Mouse (Mus musculus) kidney, postnatal 0 days (tissue): ENCODE measurements at regions not wholly inside any gene's neighbourhood (a gene's known extent, or its start where the extent isn't known, plus 50 kb on each side); places are given as distances from the start of the nearest gene placed in this dataset.
"Not testable (repeated sequence)": the region's sequence is repeated elsewhere in the genome, so short reads cannot be mapped to it uniquely, and the experiment has no call there.

ENCODE experiments used
- ATAC-seq: fragments of 200-750 bp; cut with Nextera tagmentation; replicated peaks from 2 replicates; pipeline ENCODE4 v1.8.0; 2017; ENCODE audit warnings: low read depth, moderate number of reproducible peaks, moderate TSS enrichment, moderate library complexity; ENCODE audit not compliant: low FRiP score
- DNase-seq: peaks from one replicate; pipeline ENCODE4 v3.0.0-alpha.2; 2016; ENCODE audit warnings: low spot score
- H3K27ac ChIP-seq: fragments of 300-500 bp; sonication (generic); 2 replicates; pipeline ENCODE4 v1.5.1; 2014; ENCODE audit warnings: mild to moderate bottlenecking
- H3K27me3 ChIP-seq: fragments of 300-500 bp; sonication (generic); 2 replicates; pipeline ENCODE4 v1.6.1; 2014; ENCODE audit warnings: low read length, mixed read lengths; ENCODE audit not compliant: insufficient read depth
- H3K36me3 ChIP-seq: fragments of 300-500 bp; sonication (generic); 2 replicates; pipeline ENCODE4 v1.6.1; 2014; ENCODE audit warnings: low read length, mixed read lengths; ENCODE audit not compliant: insufficient read depth
- H3K4me1 ChIP-seq: fragments of 300-500 bp; sonication (generic); replicated peaks from 2 replicates; pipeline ENCODE4 v1.6.1; 2014; ENCODE audit warnings: antibody characterized with exemption, low read length, mixed read lengths; ENCODE audit not compliant: insufficient read depth
- H3K4me2 ChIP-seq: fragments of 300-500 bp; sonication (generic); 2 replicates; pipeline ENCODE4 v1.6.1; 2014; ENCODE audit warnings: mild to moderate bottlenecking, low read length, moderate library complexity, mixed read lengths
- H3K4me3 ChIP-seq: fragments of 300-500 bp; sonication (generic); replicated peaks from 2 replicates; pipeline ENCODE4 v1.5.1; 2014; ENCODE audit warnings: low read depth, low read length
- H3K9ac ChIP-seq: fragments of 300-500 bp; sonication (generic); 2 replicates; pipeline ENCODE4 v1.6.1; 2014; ENCODE audit warnings: low read depth, low read length
- H3K9me3 ChIP-seq: fragments of 300-500 bp; sonication (generic); replicated peaks from 2 replicates; pipeline ENCODE4 v1.6.1; 2016; ENCODE audit warnings: low read length, inconsistent platforms, mixed read lengths
- CTCF ChIP-seq: IDR thresholded peaks from 2 replicates; pipeline ENCODE4 v1.5.1; 2016; ENCODE audit warnings: antibody characterized with exemption, low read depth, mild to moderate bottlenecking, moderate library complexity
- WGBS: fragments of 180-500 bp; shearing (Covaris S2); extraction: QIAGEN DNeasy Blood & Tissue Kit; methylation state at CpG from one replicate; pipeline ENCODE4 v1.1.7; 2014; 5-methylcytosine and 5-hydroxymethylcytosine counted together

DNA sequence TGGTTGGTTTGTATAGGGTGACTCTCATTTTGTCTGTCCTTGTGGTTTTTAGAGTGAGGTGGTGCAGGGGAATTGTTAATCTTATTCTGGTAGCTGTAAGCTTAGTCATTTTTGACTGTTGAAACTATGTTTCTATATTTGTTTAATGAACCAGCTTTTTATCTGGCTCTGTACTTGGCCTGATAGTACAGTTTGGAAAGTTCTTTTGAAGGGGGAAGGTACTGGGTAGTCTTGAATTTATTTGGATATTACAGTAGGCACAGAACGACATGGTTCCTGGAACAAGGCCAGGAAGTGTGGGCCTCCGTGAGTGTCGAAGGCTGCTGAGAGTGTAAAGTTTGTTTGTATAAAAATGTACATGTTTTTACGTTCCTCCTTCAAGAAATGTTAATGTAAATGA is 142.0 kb downstream of the Wdr20rt start:
- Histone ChIP-seq H3K4me2 (no peak overlapping the region), H3K27ac (no peak overlapping the region), H3K27me3 (no peaks in the 10 kb centered on the region), H3K9me3 (no peaks in the 10 kb centered on the region), H3K4me1 (no peaks in the 10 kb centered on the region), H3K36me3 (no peaks in the 10 kb centered on the region), H3K9ac (no peak overlapping the region), H3K4me3 (no peak overlapping the region)
- no peak for TF ChIP-seq CTCF
- no peak for ATAC-seq
- 40% methylated on average over 4 of the region's 4 CpGs for WGBS
- no peak for DNase-seq

DNA sequence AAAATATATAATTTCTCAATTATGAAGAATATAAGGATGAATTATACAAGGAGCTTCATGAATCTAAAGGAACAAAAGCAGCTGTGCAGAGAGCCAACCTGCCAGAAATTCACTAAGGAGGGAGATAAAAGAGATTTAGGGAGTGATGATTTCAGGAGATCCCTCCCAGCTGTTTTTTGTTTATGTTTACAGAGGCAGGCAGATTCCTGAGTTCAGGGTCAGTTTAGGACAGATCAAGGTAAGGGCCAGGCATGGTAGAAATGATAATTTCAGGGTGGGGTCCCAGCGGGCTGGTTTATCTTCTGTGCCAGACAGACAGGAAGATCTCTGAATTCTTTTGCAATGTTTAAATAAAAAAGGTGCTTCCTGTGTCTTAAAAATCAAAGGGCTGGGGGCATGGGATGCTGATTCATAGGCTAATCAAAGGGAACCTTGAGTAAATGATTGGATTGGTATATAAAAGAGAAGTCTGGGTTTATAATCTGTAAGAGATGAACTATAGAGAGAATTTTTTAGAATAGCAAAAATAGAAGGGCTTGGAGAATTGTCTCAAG is 142.6 kb downstream of the Wdr20rt start:
- Histone ChIP-seq H3K9ac (no peak overlapping the region), H3K4me3 (no peak overlapping the region), H3K27ac (no peak overlapping the region), H3K9me3 (no peaks in the 10 kb centered on the region), H3K36me3 (no peaks in the 10 kb centered on the region), H3K4me2 (no peak overlapping the region), H3K4me1 (no peaks in the 10 kb centered on the region), H3K27me3 (no peaks in the 10 kb centered on the region)
- WGBS: 56% methylated on average over 1 of the region's 1 CpGs
- DNase-seq: no peak
- no peak for TF ChIP-seq CTCF
- no peak for ATAC-seq

DNA sequence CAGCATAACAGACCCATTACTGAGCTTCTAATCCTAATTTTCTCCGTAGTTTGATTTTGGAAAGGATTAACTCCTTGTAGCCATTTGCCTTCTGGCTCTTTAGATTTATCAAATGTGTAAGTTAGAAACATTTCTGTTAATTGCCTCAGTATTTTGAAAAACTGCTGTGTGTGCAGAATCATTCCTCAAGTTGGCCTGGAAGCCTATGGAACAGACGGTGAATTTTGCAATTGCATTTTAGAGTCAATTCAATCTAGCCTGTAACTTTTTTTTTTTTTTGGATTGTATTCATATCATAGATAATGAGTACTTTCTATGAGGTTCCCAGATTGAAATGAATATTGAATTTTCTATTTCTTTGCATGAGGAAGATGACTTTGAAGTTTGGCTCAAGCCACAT is 146.3 kb downstream of the Wdr20rt start:
- ATAC-seq (no peak), DNase-seq (no peak)
- Histone ChIP-seq H3K9ac (no peak overlapping the region), H3K27ac (no peak overlapping the region), H3K36me3 (no peaks in the 10 kb centered on the region), H3K4me1 (no peaks in the 10 kb centered on the region), H3K4me3 (no peak overlapping the region), H3K9me3 (no peaks in the 10 kb centered on the region), H3K4me2 (no peak overlapping the region), H3K27me3 (no peaks in the 10 kb centered on the region)
- WGBS: 89% methylated on average over 2 of the region's 2 CpGs
- TF ChIP-seq CTCF: no peak

DNA sequence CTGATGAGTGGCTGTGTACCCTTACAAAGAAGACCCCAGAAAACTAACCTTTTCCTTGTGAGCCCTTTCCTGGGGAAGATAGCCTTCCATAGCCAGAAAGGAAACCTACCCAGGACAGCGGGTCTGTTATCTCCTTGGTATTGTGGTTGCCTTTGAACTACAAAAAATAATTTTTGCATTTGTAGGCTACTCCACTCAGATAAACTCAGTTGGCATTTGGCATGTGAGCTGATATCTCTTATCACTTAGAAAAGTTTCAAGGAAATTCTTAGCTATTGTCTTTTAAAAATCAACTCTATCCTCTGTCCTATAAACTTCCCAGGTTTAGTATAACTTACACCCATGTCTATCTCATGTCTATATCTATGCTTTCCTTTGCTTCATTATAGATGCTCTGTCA is 154.0 kb downstream of the Wdr20rt start:
- 93% methylated on average over 1 of the region's 1 CpGs for WGBS
- H3K9ac ChIP-seq: no peak overlapping the region
- TF ChIP-seq CTCF: no peak
- H3K4me2 ChIP-seq: no peak overlapping the region
- no peaks in the 10 kb centered on the region for H3K36me3 ChIP-seq
- H3K27ac ChIP-seq: no peak overlapping the region
- ATAC-seq: no peak
- no peaks in the 10 kb centered on the region for H3K4me1 ChIP-seq
- H3K9me3 ChIP-seq: no peaks in the 10 kb centered on the region
- DNase-seq: no peak
- H3K4me3 ChIP-seq: no peak overlapping the region
- H3K27me3 ChIP-seq: no peaks in the 10 kb centered on the region

DNA sequence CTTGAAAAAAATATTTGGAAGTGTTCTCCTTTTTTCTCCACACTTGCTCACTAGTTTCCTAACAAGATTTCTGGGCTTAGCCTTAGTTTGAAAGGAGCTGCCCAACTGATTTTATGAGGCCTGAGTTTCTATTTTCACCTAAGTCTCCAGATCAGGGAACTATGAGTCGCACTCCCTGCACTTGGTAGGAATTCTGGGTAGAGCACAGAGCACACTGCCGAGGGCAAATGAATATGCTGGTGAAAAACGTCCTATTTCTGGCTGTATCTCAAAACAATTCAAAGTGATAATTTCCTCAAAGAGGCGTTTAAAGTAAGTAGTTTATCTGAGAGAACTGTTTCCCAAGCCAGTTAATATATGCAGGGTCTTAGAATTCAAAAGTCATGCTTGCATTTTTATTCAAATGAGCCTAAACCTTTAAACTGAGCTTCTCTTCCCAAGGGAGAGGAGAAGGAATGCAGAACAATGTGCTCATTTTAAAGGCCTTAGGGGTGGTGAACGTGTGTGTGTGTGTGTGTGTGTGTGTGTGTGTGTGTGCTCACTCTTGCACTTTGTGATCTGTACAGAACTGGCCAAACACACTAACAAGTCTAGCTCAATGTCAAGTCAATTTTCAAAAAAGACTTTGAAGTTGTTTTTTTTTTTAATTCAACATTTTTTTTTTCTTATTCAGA is 156.9 kb downstream of the Wdr20rt start:
- no peak for DNase-seq
- H3K9ac ChIP-seq: no peak overlapping the region
- no peaks in the 10 kb centered on the region for H3K27me3 ChIP-seq
- H3K4me1 ChIP-seq: no peaks in the 10 kb centered on the region
- H3K27ac ChIP-seq: no peak overlapping the region
- TF ChIP-seq CTCF: no peak
- ATAC-seq: no peak
- H3K9me3 ChIP-seq: no peaks in the 10 kb centered on the region
- no peak overlapping the region for H3K4me2 ChIP-seq
- no peaks in the 10 kb centered on the region for H3K36me3 ChIP-seq
- 50% methylated on average over 5 of the region's 5 CpGs for WGBS
- no peak overlapping the region for H3K4me3 ChIP-seq

DNA sequence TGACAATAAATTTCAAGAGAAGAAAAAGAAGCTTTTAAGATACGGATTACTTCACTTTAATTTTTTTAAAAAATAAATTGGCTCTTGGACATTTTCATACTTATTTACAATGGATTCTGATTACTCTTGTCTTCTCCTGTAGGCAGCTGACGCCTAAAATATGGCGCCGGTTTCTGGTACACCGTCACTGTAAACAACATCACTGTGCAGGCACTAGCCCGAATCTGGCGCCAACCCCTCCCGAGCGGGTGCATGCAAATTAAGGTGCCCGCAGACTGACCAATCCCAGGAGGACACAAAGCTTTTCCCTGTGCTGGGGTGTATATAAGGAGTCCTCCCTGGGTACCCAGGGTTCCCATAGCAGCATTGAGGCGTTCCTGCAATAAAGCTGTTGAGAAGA is 157.5 kb downstream of the Wdr20rt start:
- not testable (repeated sequence) for ATAC-seq, H3K27ac ChIP-seq, H3K4me3 ChIP-seq, H3K9ac ChIP-seq, H3K36me3 ChIP-seq, H3K9me3 ChIP-seq, H3K4me2 ChIP-seq, DNase-seq, H3K27me3 ChIP-seq, H3K4me1 ChIP-seq
- 94% methylated on average over 11 of the region's 11 CpGs for WGBS
